Mouse (Mus musculus) heart, postnatal 10 days (tissue): ENCODE measurements around the gene Vrk2. TPM values are rescaled to one million over a fixed set of nuclear protein-coding genes. Genes with fewer than 3 reads are reported as not detected.

Experiments used
- DNase-seq, 2 experiments: peaks; one replicate each; pipeline ENCODE4 v3.0.0; 2021
- intact Hi-C: fragments of 180-260 bp; cut with DNase I; formaldehyde crosslinking; loops from one replicate; pipeline ENCODE4 v1.15.1; 2025
- total RNA-seq, 2 experiments: library from RNA; stranded (reverse); gene quantifications; 2 replicates each; pipeline ENCODE4 v1.2.3; 2021

Vrk2 gene
- total RNA-seq, 2 experiments from 2014 or later: 7.4 to 8.3 TPM

DNA sequence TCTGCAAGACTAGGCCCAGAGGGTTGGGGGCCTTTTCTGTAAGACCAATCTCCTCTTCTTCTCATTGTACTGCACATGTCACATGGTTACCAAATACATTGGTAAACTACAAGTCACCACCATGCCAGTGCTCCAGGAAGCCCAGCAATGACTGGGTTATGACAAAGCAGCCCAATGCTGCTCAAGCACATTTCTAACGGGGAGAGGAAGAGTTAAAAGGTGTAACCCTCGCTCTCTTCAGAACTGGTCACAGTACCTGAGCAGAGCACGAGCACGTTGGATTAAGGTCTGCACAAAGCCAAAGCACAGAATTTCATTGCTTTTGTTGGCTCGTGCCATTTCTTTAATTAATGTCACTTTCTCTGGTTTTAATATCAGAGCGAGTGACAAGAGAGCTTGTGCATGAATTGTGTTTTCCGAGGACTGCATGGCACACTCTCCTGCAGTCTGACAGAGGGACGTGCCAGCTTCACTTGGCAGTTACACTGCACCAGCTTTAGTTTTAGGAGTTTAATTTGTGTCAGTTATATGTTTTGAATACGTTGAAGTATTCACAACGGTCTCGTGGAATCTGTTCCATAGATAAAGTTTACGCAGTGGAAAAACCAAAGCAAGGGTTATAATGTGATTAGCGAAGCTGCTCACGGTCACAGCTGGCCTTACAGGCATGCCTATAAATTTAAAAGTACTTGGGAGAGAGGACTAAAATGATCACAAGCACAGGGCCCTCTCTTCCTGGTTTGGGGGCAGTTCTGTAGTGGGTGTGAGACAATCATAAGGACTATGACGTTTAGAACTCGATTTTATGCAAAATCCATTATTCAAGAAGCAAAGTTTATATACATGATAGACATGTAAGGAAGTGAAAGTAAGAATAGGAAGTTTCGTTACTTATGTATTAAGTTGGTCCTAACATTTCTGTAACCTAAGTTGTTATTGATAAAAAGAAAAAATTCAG is 8.1 kb downstream of the Vrk2 start:
- intact Hi-C loops: no loop called here

DNA sequence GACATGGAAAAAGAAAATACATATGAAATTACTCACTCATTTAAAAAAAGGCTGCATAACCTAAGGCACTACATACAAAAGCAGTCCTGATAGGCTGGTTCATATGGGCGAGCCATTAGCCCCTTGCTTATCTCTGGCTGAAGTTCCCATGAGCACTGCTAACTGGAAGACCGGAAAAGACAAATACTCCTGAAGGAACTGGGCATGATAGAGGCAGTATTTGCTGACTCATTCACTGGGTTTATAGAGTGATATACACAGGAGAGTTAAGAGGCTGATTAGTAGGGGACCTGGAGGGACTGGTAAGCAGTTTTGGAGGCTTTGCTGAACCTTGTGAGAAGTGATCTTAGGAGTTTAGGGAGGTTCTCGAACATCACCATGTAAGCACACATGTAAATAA is 42.2 kb downstream of the Vrk2 start:
- no peak for DNase-seq

More for the DNA sequence above, 8.1 kb downstream of the Vrk2 start:
- no peak for DNase-seq

DNA sequence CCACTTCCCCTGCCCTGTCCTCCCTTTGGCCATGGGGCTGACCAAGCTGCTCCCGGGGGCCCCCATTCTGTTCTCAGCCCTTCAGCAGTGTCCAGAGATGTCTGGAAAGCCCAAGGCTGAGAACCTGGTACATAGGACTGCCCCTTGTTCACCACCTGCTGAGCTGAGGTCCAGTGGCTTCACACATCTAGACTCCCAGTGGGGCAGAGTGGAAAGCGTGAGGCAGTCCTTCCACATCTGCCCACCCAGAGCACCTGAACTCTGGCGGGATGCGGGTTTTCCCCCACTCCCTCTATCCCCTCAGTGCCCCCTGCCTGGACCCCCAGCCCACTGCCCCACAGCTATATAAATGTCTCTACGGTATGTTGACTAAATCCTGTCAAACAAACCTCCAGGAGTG is 56.0 kb downstream of the Vrk2 start:
- no peak for DNase-seq
- intact Hi-C loops: no loop called here

More for the DNA sequence above, 42.2 kb downstream of the Vrk2 start:
- intact Hi-C loops: no loop called here

DNA sequence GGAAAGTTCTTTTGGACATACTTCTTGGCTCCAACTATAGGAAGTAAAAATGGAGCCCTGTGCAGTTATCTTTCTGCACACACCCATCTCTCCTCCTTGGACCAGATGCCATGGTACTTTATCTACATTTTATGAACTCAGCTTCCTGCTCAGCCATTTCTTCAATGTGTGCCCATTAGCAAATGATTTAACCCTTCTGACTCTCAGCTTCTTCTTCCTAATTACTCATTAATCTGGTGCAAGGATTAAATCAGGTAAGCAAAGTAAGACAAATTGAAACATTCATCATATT is 60.0 kb downstream of the Vrk2 start:
- DNase-seq: no peak
- intact Hi-C loops: no loop called here

DNA sequence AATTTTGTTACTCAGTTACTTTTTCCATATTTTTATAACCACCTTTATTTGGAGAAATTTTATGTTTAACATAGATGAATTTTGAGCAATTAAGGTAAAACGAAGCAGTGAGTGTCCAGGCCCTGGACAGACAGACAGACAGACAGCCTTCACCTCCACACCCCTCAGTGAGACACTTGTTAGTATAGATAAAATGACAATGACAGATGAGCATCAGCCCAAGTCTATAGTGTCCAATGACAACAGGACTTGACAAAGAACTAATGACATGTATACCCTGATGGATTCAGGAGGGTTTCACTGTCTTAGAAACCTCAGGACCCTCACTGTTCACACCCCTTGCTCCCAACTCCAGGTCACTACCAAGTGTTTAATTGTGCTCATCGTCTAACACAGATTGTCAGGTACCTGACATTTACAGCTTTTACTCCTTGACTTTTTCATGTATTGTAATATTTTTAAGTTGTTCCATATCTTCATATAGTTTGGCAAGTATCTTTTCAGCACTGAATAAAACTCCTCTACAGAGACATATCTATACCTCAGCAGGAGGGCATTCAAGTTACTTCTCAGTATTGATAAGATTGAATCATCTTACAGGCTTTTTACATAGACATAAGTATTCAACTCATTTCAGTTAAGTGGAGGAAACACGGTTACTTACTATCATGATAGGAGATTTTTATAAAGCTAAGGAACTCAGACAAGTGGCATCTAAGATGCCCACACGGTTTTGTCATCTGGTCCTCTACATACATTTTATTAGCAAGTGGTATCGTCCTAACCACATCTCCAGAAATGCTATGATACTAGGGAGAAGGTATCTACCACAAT is 60.6 kb downstream of the Vrk2 start:
- DNase-seq: no peak
- intact Hi-C loops: no loop called here

DNA sequence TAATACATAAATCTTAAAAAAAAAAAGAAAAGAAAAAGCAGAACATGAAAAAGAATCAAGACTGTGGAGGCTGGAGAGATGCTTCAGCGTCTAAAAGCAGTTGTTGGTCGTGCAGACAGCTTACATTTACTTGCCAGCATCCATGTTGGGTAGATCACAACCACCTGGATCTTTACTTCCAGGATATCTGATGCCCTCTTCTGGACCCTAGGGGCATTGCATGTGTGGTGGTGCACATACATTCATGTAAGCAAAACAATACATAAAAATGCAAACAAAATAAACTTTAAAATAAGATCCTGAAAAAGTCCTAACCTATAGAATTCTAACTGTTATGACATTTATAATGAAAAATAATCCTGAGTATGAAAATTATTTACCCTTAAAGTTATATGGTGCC is 66.9 kb downstream of the Vrk2 start:
- no peak for DNase-seq
- intact Hi-C loops: no loop called here

DNA sequence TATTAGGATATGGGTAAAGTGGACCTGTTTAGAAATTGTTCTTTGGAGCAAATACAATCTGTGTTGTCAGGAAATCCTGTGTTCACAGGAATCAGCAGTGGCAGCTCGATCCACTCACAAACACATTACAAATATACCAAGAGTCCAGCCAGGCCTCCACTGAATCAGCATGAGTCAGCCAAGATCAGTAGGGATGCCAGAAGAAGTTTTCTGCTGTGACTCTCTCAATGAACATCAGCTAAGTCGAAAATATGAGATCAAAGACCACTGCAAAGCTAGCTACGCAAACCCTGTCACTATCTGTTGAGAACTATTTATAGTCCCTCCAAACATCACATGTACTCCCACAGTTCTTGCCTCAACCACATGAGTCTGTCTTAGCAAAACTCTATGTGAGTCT is 74.8 kb downstream of the Vrk2 start:
- intact Hi-C loops: no loop called here
- peak; percentile 3 to 10 for DNase-seq

DNA sequence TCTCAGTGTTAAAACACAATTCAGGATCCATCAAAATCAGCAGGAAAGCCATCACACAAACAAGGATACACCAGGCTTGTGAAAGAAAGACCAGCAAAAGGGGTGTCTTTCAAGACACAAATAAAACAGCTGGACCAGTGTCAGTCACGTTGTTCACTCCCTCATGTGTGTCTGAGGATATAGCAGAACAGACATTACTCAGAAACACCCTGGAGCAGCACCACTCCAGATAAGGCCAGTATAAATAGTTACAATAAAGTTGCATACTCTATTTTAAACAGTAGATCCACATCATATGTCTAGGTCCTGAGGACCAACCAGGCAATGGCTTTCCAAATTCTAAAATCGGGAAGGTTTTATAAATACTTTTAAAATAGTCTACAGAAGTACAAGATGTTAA is 77.7 kb downstream of the Vrk2 start:
- DNase-seq: peak in 1 of 2 experiments; percentile 13
- intact Hi-C loops: no loop called here

DNA sequence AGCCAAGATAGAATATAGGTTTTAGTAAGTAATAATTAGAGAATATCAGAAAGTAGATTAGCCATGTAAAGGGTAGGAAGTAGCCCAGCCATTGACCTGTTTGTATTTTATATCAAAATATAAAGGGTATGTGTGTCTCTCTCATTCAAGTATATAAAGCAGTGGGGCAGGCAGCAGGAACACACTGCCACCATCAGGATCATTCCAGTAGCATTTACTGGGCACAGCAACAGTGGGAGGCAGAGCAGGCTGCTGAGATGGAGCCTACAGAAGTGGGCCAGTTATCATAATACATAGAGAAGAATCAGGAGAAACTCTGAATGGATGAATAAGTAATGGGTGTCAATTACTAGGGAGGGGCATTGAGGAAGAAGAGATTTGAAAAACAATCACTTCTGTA is 80.1 kb downstream of the Vrk2 start:
- intact Hi-C loops: no loop called here
- no peak for DNase-seq

DNA sequence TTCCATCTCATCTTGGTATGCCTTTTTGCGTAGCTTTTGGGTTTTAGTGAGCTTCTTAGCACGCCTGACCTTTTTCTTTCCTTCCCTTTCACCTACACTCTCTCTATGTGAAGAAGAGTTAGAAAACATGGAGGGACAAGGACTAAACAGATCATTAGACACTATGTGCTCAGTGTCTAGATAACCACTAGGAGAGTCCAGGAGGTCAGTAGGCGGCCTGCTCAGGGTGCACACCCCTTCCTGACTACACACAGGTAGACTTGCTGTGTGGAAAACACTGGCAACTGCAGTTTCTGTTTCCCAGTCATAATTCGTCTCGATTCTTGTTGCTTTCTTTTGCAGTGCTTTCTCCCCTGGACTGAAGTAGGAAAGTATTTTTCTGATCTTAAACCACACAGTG is 97.8 kb downstream of the Vrk2 start:
- DNase-seq: no peak
- intact Hi-C loops: no loop called here

DNA sequence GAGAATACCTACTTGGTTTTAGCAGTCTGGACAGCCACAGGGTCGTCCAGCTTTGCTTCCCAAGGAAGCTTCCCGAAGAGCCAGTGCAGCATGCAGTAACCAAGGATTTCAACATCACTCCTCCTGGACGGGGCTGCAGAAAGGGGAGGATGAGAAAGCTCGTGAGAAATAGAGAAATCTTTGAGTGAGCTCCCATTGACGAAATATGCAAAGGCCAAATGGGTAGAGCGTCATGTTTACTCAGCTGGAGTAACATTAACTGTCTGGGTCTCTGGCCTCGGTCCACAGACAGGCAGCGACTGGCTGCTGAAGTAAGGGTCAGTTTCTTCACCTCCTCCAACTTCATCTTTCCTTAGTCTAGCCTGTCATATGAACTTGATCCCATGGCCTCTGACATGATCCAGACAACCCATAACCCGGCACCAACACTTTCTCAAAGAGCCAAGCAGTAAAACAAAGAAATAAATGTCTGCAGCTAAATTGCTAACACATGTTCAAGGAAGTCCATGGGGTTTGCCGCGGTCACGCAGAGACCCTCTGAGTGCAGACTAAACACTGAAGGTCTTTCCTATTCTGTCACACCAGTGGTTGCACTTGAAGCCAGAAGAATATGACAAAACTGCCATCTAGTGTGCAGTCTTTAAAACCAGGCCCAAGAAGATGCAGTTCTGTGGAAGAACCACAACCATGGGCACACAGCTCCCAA is 103.9 kb downstream of the Vrk2 start:
- intact Hi-C loops: loop anchor here (5.0 kb wide), 1 partner anchor 288 kb away; no protein-coding TSS in a partner anchor
- peak; percentile 48 to 51 for DNase-seq

DNA sequence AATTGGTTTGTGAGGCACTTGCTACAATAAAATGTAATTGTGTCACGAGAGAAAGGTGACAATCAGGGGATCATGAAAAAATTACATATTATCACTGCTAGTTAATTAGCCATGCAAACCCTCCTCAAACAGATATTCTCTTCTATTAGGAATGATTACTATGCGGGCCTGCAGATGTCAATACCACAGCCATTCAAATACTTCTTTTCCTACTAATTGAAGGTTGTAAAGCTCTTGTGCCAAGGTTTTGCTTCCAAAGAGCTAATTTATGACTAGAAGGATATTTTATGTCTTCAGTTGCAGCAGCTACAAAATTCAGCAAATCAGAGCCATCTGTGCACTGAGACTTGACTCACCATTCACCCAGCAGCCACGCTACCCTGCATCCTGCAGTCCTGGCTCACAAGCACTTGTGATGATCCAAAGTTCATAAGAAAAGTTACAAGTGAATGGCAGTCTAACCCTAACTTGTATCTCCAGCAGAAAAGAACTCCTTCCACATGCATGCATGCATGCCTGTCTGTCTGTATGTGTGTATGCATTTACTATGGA is 112.0 kb downstream of the Vrk2 start:
- intact Hi-C loops: no loop called here
- DNase-seq: no peak

DNA sequence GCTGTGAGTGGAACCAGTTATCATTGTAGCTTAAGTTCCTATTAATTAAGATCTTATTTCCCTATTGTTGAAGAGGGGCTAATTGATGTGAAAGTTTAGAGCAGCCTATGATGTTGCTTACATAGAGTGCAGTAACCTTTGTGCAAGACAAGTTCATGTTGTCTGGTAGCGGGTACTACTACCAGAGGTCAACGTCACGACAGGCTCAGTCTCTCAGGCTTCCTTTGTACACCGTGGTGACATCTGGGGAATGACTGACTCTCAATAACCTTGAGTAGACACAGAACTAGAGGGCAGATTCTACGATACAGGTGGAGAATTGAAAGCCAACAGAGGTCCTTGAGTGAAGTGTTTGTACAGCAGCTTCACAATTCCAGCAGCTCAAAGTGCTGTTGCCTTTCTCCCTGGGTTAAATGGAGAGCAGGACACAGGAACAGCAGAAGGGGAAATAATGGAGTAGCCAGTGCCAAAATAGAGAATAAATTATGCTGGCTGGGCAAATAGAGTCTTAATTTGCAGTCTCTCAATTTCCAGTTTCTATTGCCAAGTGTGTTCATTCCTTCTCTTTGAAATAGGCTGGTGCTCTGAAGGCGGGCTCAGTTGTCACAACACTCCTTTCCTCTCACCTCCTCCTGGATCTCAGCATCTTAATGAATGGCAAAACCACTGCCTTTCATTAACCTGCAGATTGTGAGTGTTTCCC is 116.6 kb downstream of the Vrk2 start:
- intact Hi-C loops: no loop called here
- DNase-seq: no peak

DNA sequence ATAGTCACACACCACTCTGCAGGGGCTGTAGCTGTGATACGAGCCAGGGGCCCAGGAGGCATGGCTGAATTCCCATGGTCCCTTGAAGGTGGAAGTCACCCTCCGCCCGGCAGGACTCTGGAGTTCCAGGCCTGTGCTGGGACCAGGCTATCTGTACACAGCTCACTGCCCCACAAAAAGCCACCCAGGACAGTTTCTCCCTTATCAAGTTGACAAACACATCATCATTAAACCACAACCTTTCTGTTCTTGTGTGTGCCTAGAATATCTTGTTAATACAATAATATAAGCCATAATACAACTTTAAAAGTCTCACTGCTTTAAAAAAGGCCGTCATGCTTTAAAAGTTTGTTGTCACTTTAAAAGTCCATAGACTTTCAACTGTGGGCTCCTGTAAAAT is 139.7 kb downstream of the Vrk2 start:
- intact Hi-C loops: no loop called here
- DNase-seq: no peak

DNA sequence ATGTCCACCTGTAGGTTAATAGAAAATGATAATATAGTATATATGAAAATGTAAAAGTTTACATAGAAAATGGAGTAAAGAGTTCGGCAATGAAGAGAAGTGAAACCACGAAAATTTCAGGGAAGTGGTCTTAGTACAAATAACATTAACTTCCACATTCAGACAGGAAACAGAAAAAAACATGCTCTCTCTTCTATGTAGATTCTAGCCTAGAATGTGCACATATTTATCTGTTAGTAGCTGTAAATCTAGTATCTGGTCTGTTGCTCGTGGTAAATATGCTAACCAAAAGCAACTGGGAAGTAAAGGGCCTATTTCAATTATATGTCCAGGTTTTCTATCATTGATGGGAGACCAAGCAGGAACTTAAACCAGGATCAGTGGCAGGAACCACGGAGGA is 141.1 kb downstream of the Vrk2 start:
- intact Hi-C loops: no loop called here

DNA sequence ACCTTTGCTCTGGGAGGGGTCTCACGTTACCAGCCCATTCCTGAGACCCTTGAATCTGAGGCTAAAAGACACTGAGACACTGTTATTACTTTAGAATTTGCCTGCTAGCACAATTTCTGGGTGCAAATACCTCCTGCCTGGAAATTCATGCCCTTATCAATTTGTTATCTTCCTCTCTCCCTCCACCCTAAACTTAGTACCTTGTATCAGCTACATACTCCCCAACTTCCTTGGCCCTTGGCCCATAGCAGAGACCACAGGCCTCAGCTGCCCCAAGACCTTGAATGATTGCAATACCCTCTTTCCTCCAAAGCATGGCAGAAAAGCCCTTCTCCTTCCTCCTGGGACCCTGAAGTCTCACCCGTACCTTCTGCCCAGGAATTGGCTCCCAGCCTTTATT is 142.6 kb downstream of the Vrk2 start:
- intact Hi-C loops: no loop called here

More for the DNA sequence above, 141.1 kb downstream of the Vrk2 start:
- DNase-seq: no peak

DNA sequence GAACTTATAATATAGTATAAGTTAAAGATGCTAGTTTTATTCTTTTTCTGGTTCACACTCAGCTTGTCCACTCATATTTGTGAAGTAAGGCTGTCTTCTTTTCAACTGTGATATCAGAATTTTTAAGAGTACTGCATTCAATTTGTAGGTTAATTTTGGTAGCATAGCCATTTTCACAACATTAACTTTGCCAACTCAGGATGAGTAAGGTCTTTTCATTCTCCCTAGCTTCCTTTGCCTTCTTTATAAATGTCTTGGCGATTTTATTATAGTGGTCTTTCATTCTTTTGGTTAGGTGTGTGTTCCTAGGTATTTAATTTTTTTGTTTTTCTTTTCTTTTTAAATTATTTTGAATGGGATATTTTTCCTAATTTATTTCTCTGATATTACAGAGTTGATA is 143.2 kb downstream of the Vrk2 start:
- intact Hi-C loops: no loop called here
- no peak for DNase-seq

More for the DNA sequence above, 142.6 kb downstream of the Vrk2 start:
- no peak for DNase-seq

DNA sequence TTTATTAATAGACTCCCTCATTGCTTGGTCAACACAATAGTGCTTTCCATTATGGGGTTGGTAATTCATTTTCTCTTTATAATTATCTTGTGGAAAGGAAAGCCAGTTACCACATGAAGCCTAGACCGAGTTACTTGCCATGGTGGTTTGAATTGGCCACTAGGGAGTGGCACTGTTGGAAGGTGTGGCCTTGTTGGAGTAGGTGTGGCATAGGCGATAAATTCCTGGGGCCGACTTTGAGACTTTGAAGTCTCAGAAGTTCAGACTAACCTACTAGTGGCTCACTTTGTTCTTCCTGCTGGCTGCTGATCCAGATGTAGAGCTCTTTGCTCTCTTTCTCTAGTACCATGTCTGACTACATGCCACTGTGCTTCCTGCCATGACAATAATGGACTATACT is 144.0 kb downstream of the Vrk2 start:
- intact Hi-C loops: no loop called here
- DNase-seq: no peak

DNA sequence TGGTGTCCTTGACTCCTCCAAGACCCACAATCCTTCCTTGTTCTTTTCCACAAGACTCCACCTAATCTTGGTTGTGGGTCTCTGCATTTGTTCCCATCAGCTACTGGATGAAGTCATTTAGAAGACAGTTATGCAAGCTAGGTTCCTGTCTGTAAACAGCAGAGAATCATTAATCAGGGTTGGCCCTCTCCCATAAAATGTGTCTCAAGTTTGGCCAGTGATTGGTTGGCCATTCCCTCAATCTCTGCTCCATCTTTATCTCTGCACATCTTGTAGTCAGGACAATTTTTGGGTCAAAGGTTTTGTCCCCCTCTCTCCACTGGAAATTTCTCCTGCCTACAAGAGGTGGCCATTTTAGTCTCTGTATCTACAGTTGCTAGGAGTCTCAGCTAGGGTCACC is 149.4 kb downstream of the Vrk2 start:
- no peak for DNase-seq
- intact Hi-C loops: no loop called here

DNA sequence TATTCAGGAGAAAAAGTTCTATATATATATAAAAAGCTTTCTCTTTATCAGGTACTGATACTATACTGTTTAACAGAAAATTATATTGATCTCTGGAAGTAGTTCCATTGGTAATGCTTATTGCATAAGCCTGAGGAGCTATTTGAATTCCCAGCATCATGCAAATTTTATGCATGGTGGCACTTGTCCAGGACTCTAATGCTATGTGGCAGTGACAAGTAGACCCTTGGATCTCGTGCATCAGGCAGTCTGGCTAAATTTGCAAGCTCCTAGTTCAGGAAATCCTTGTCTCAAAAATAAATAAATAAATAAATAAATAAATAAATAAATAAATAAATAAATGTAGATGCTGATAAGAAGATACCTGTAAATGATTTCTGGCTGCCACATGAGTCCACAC is 152.7 kb downstream of the Vrk2 start:
- DNase-seq: no peak
- intact Hi-C loops: no loop called here
